ENCODE assay signal across 8 mouse cellular contexts in genomic region chr2:160621001-160621448, GRCm38 (mm10). TPM values are rescaled to one million over a fixed set of nuclear protein-coding genes. Genes with fewer than 3 reads are reported as not detected.
DNase-seq lines count a peak whose midpoint lies in the region; ATAC-seq and TF ChIP-seq lines count a peak whose summit lies in the region.

No protein-coding gene starts in this region.

- no peaks in the 10 kb centered on the region for H3K9me3 ChIP-seq in forebrain, embryonic 15.5 days
- H3K9me3 ChIP-seq in forebrain, embryonic 10.5 days: no peaks in the 10 kb centered on the region
- H3K9me3 ChIP-seq in intestine, postnatal 0 days (ENCODE audit: control insufficient read depth): no peaks in the 10 kb centered on the region

- H3K36me3 ChIP-seq in forebrain, embryonic 15.5 days: no peaks in the 10 kb centered on the region
- H3K36me3 ChIP-seq in forebrain, embryonic 10.5 days (replicated peaks): no peaks in the 10 kb centered on the region
- H3K36me3 ChIP-seq in intestine, postnatal 0 days (ENCODE audit: control insufficient read depth, insufficient read depth): no peaks in the 10 kb centered on the region
- H3K36me3 ChIP-seq in thymus, adult 2 months (ENCODE audit: control insufficient read depth, insufficient read depth, low read length): no peaks in the 10 kb centered on the region

- TF ChIP-seq POLR2A in thymus, adult 2 months (IDR thresholded peaks at IDR 0.05; ENCODE audit: control insufficient read depth, extremely low read depth, insufficient read depth, low read length, poor library complexity): no peak

- 52% methylated on average over 11 of the region's 11 CpGs for WGBS in forebrain, embryonic 15.5 days
- 85% methylated on average over 11 of the region's 11 CpGs for WGBS in forebrain, embryonic 10.5 days
- 68% methylated on average over 11 of the region's 11 CpGs for WGBS in intestine, postnatal 0 days
- 93% methylated on average over 11 of the region's 11 CpGs for WGBS in thymus, adult 2 months

- no peak overlapping the region for H3K9ac ChIP-seq in forebrain, embryonic 15.5 days (replicated peaks)
- H3K9ac ChIP-seq in intestine, postnatal 0 days (ENCODE audit: low read depth, low read length): no peak overlapping the region

- H3K4me1 ChIP-seq in forebrain, embryonic 15.5 days: peaks cover 35% of the 10 kb centered on the region
- peaks cover 24% of the 10 kb centered on the region for H3K4me1 ChIP-seq in forebrain, embryonic 10.5 days
- H3K4me1 ChIP-seq in intestine, postnatal 0 days (replicated peaks; ENCODE audit: control insufficient read depth, insufficient read depth, low read length): peaks cover 11% of the 10 kb centered on the region
- no peaks in the 10 kb centered on the region for H3K4me1 ChIP-seq in thymus, adult 2 months (replicated peaks; ENCODE audit: control insufficient read depth, insufficient read depth, low read length)

- peak; percentile 42; the same call in 1 of the 2 replicates for ATAC-seq in forebrain, embryonic 15.5 days (replicated peaks)
- no peak; the same call in 1 of the 2 replicates for ATAC-seq in intestine, postnatal 0 days

- H3K4me3 ChIP-seq in forebrain, embryonic 15.5 days: no peak overlapping the region
- H3K4me3 ChIP-seq in forebrain, embryonic 10.5 days: no peak overlapping the region
- H3K4me3 ChIP-seq in intestine, postnatal 0 days (ENCODE audit: low read depth, low read length): no peak overlapping the region
- H3K4me3 ChIP-seq in thymus, adult 2 months (ENCODE audit: control insufficient read depth, insufficient read depth, low read length): no peak overlapping the region

- H3K27ac ChIP-seq in forebrain, embryonic 15.5 days (replicated peaks): peak overlapping the region; percentile 67; the same call in 1 of the 2 replicates
- H3K27ac ChIP-seq in forebrain, embryonic 10.5 days: no peak overlapping the region
- peak overlapping the region; percentile 80 for H3K27ac ChIP-seq in intestine, postnatal 0 days (ENCODE audit: low read depth, low read length)
- no peak overlapping the region for H3K27ac ChIP-seq in thymus, adult 2 months (ENCODE audit: control insufficient read depth, insufficient read depth, low read length)

- no peak for TF ChIP-seq CTCF in intestine, postnatal 0 days (IDR thresholded peaks at IDR 0.05; ENCODE audit: low read depth)
- no peak for TF ChIP-seq CTCF in thymus, adult 2 months (IDR thresholded peaks at IDR 0.05; ENCODE audit: borderline replicate concordance, control insufficient read depth, extremely low read depth, insufficient read depth, low read length, poor library complexity)

- H3K27me3 ChIP-seq in forebrain, embryonic 15.5 days: no peaks in the 10 kb centered on the region
- H3K27me3 ChIP-seq in forebrain, embryonic 10.5 days (ENCODE audit: poor library complexity, severe bottlenecking): no peaks in the 10 kb centered on the region
- H3K27me3 ChIP-seq in intestine, postnatal 0 days (replicated peaks; ENCODE audit: control insufficient read depth, insufficient read depth, low read length): no peaks in the 10 kb centered on the region
- no peaks in the 10 kb centered on the region for H3K27me3 ChIP-seq in thymus, adult 2 months (ENCODE audit: control insufficient read depth, insufficient read depth, low read length)

- no peak for DNase-seq in forebrain, embryonic 10.5 days (ENCODE audit: extremely low spot score, low spot score)
- DNase-seq in adipocyte (ENCODE audit: low spot score): peak; percentile 74
- DNase-seq in gastrocnemius, adult 8-10 months (ENCODE audit: low spot score in 2 of 2): peak; percentile 80 to 87
- DNase-seq in thymus, postnatal 10 days (ENCODE audit: low spot score in 2 of 2): no peak
- DNase-seq in thymus, adult 2 months: no peak
- DNase-seq in testis, postnatal 10 days (ENCODE audit: low spot score): no peak

- no peak overlapping the region for H3K4me2 ChIP-seq in forebrain, embryonic 15.5 days (replicated peaks)
- H3K4me2 ChIP-seq in intestine, postnatal 0 days (replicated peaks; ENCODE audit: low read depth): no peak overlapping the region

RNA-seq across cellular contexts. Expression of gene Top1, which starts 24.7 kb away (rescaled TPM):
- polyA plus RNA-seq in forebrain, embryonic 15.5 days (2015; fragmentation: Nextera tagmentation; extraction: Ambion mirVana): 106 and 113 TPM in 2 replicates
- polyA plus RNA-seq in forebrain, embryonic 10.5 days (2016; fragmentation: Nextera tagmentation; extraction: Ambion mirVana): 113 and 118 TPM in 2 replicates
- 10 to 100 TPM; 34.2 to 39.3 (median 36.7) TPM for total RNA-seq in gastrocnemius, adult 8-10 months (2022)
- 32.7 and 39.2 TPM in 2 replicates for polyA plus RNA-seq in intestine, postnatal 0 days (2015; fragmentation: Nextera tagmentation; extraction: Ambion mirVana)
- polyA plus RNA-seq in thymus, adult 2 months (2012; rRNA removed): 21.2 and 30.2 TPM in 2 replicates

Comparison
In these comparisons a context has a peak if more than half of its experiments do, and no peak if none do; other contexts are left out.
1. H3K27ac ChIP-seq: peak in forebrain, embryonic 15.5 days (single experiment) and intestine, postnatal 0 days (single experiment); none in forebrain, embryonic 10.5 days (single experiment) and thymus, adult 2 months (single experiment).
2. DNase-seq: peak in adipocyte (single experiment) and gastrocnemius, adult 8-10 months (2 of 2); none in forebrain, embryonic 10.5 days (single experiment), thymus, postnatal 10 days (0 of 2), thymus, adult 2 months (single experiment) and testis, postnatal 10 days (single experiment).